Mouse (Mus musculus): ENCODE results near the gene Os9. TPM values are rescaled to one million over a fixed set of nuclear protein-coding genes. Genes with fewer than 3 reads are reported as not detected.
"Not testable (repeated sequence)": the region's sequence is repeated elsewhere in the genome, so short reads cannot be mapped to it uniquely, and the experiment has no call there.

Os9 gene
- polyA plus RNA-seq, 2 experiments, result 22.9 to 25.0 TPM

DNA sequence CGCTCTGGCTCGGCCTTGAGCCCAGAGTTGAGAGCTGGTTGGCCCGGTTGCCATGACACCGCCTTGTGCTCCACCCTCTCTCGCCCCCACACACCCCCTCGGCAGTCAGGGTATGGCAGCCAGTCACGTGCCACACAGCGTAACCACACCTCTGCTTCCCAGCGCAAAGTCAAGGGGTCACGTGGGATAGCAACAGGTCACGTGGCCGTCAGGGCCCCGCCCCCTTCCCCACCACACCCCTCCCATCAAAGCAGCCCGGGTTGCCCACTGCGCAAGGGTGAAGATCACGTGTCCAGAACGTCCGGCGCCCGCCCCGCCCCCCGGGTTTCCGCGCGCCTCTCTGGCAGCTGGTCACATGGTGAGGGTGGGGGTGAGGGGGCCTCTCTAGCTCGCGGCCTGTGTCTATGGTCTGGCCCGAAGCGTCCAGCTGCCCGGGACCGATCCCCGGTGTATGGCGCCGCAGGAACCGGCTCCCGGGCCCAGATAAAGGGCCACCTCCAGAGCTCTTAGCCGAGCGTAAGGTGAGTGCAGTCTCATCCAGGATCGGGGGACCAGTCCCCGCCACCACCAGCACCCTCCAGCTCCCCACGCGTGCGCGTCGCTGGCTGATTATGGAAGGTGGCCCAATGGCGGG lies 57.6 kb downstream of the Os9 start, which contains the start of gene Cdk4:
Gene Cdk4, plus strand, starts transcription at position 296 of the 634 bp plus-strand sequence.
- WGBS (ENCODE audit: insufficient replicate concordance), result under 1% methylated on average over 46 of the region's 46 CpGs

DNA sequence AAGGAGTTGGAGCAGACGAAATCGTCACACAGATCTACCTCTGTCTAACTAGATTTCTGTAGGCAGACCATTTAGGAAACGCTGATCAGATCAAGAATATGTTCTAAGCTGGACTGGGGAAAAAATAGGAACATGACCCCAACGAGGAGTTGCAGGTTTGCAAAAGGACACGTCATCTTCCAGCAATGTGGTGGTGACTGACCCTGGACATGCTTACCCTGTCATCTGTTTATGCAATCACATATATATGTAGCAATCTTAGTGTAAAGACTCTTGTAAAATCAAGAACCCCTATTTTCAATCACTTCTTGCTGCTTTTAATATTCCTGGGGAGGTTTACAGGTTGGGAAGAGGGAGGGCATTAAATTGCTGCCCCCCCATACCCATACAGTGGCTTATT lies 58.4 kb downstream of the Os9 start:
- DNase-seq (ENCODE audit: low read depth in 3 of 3, low spot score in 3 of 3) (no peak), ATAC-seq (ENCODE audit: insufficient read depth) (no peak)
- WGBS (ENCODE audit: insufficient replicate concordance), result 49% methylated on average over 5 of the region's 5 CpGs
- TF ChIP-seq CTCF (IDR thresholded peaks at IDR 0.05; ENCODE audit: low read depth) (no peak), EP300 (IDR thresholded peaks at IDR 0.05; ENCODE audit: low read depth) (no peak)
- Histone ChIP-seq H3K27me3 (ENCODE audit: control insufficient read depth, insufficient read depth, low read length) (peaks cover 51% of the 10 kb centered on the region), H3K9ac (replicated peaks) (no peak overlapping the region), H3K4me3 (ENCODE audit: insufficient read depth in 1 of 2, low read depth in 2 of 2, low read length in 2 of 2) (peak overlapping the region in 1 of 2 experiments; percentile 79; a peak in 1 of 4 replicates), H3K27ac (no peak overlapping the region), H3K4me2 (ENCODE audit: low read depth) (peak overlapping the region; percentile 93), H3K4me1 (replicated peaks; ENCODE audit: control insufficient read depth in 2 of 2, insufficient read depth in 2 of 2, low read length in 1 of 2) (peaks cover 8 to 13% of the 10 kb centered on the region in 2 experiments; a peak in 3 of 4 replicates), H3K36me3 (replicated peaks; ENCODE audit: control insufficient read depth, insufficient read depth, low read depth) (peaks cover 27% of the 10 kb centered on the region), H3K9me3 (ENCODE audit: control insufficient read depth, low read length) (no peaks in the 10 kb centered on the region)

More for the DNA sequence above, 57.6 kb downstream of the Os9 start, which contains the start of gene Cdk4:
- peak within 1 kb of the TSS; percentile 93 for H3K4me2 ChIP-seq (ENCODE audit: low read depth)
- no peak for TF ChIP-seq EP300 (IDR thresholded peaks at IDR 0.05; ENCODE audit: low read depth)
- TF ChIP-seq CTCF (IDR thresholded peaks at IDR 0.05; ENCODE audit: low read depth), result no peak
- H3K9ac ChIP-seq (replicated peaks), result peak within 1 kb of the TSS; percentile 77
- ATAC-seq (ENCODE audit: insufficient read depth) (peak; percentile 90), DNase-seq (ENCODE audit: low read depth in 3 of 3, low spot score in 3 of 3) (peak; percentile 92 to 94 (median 94))
- peaks cover 44% of the 10 kb centered on the region for H3K27me3 ChIP-seq (ENCODE audit: control insufficient read depth, insufficient read depth, low read length)
- H3K27ac ChIP-seq, result peak within 1 kb of the TSS; percentile 52
- no peaks in the 10 kb centered on the region for H3K9me3 ChIP-seq (ENCODE audit: control insufficient read depth, low read length)
- H3K4me1 ChIP-seq (replicated peaks; ENCODE audit: control insufficient read depth in 2 of 2, insufficient read depth in 2 of 2, low read length in 1 of 2), result peaks cover 8 to 14% of the 10 kb centered on the region in 2 experiments; a peak in 3 of 4 replicates
- peaks cover 31% of the 10 kb centered on the region for H3K36me3 ChIP-seq (replicated peaks; ENCODE audit: control insufficient read depth, insufficient read depth, low read depth)
- peak within 1 kb of the TSS; percentile 79 to 89 for H3K4me3 ChIP-seq (ENCODE audit: insufficient read depth in 1 of 2, low read depth in 2 of 2, low read length in 2 of 2)

DNA sequence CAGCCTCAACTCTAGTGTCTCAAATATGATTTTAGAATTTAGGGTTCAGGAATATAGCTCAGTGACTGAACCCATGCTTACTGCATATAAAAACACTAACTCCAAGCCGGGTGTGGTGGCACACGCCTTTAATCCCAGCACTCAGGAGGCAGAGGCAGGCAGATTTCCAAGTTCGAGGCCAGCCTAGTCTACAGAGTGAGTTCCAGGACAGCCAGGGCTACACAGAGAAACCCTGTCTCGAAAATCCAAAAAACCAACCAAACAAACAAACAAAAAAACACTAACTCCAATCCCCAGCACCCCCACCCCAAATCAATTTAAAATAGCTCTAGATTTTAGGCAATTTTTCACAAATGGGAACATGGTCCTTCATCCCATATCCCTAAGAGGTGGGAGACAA lies 58.8 kb downstream of the Os9 start:
- Histone ChIP-seq H3K4me1 (replicated peaks; ENCODE audit: control insufficient read depth in 2 of 2, insufficient read depth in 2 of 2, low read length in 1 of 2) (peaks cover 8 to 13% of the 10 kb centered on the region in 2 experiments; a peak in 3 of 4 replicates), H3K27me3 (ENCODE audit: control insufficient read depth, insufficient read depth, low read length) (peaks cover 54% of the 10 kb centered on the region), H3K36me3 (replicated peaks; ENCODE audit: control insufficient read depth, insufficient read depth, low read depth) (peaks cover 24% of the 10 kb centered on the region)
- ATAC-seq (ENCODE audit: insufficient read depth); H3K9ac ChIP-seq (replicated peaks); H3K4me2 ChIP-seq (ENCODE audit: low read depth); H3K27ac ChIP-seq; DNase-seq (ENCODE audit: low read depth in 3 of 3, low spot score in 3 of 3); H3K9me3 ChIP-seq (ENCODE audit: control insufficient read depth, low read length); H3K4me3 ChIP-seq (ENCODE audit: insufficient read depth in 1 of 2, low read depth in 2 of 2, low read length in 2 of 2): not testable (repeated sequence)
- WGBS (ENCODE audit: insufficient replicate concordance), result 57% methylated on average over 4 of the region's 4 CpGs

GRCm38 (mm10) chr10:127061513-127061912 lies 59.4 kb downstream of the Os9 start:
- H3K36me3 ChIP-seq (replicated peaks; ENCODE audit: control insufficient read depth, insufficient read depth, low read depth), result peaks cover 19% of the 10 kb centered on the region
- H3K4me2 ChIP-seq (ENCODE audit: low read depth), result no peak overlapping the region
- ATAC-seq (ENCODE audit: insufficient read depth) (no peak), DNase-seq (ENCODE audit: low read depth in 3 of 3, low spot score in 3 of 3) (no peak)
- H3K9me3 ChIP-seq (ENCODE audit: control insufficient read depth, low read length), result no peaks in the 10 kb centered on the region
- no peak overlapping the region for H3K9ac ChIP-seq (replicated peaks)
- H3K27me3 ChIP-seq (ENCODE audit: control insufficient read depth, insufficient read depth, low read length), result peaks cover 55% of the 10 kb centered on the region
- H3K4me3 ChIP-seq (ENCODE audit: insufficient read depth in 1 of 2, low read depth in 2 of 2, low read length in 2 of 2), result no peak overlapping the region
- H3K4me1 ChIP-seq (replicated peaks; ENCODE audit: control insufficient read depth in 2 of 2, insufficient read depth in 2 of 2, low read length in 1 of 2), result peaks cover 8 to 13% of the 10 kb centered on the region in 2 experiments; a peak in 3 of 4 replicates
- 64% methylated on average over 2 of the region's 2 CpGs for WGBS (ENCODE audit: insufficient replicate concordance)
- H3K27ac ChIP-seq, result no peak overlapping the region
- TF ChIP-seq EP300 (IDR thresholded peaks at IDR 0.05; ENCODE audit: low read depth) (no peak), CTCF (IDR thresholded peaks at IDR 0.05; ENCODE audit: low read depth) (no peak)

- no peak overlapping the region for H3K4me3 ChIP-seq (ENCODE audit: insufficient read depth in 1 of 2, low read depth in 2 of 2, low read length in 2 of 2)
- H3K27ac ChIP-seq, result no peak overlapping the region
- 36% methylated on average over 5 of the region's 5 CpGs for WGBS (ENCODE audit: insufficient replicate concordance)
- peaks cover 55% of the 10 kb centered on the region for H3K27me3 ChIP-seq (ENCODE audit: control insufficient read depth, insufficient read depth, low read length)
- H3K9me3 ChIP-seq (ENCODE audit: control insufficient read depth, low read length), result no peaks in the 10 kb centered on the region
- DNase-seq (ENCODE audit: low read depth in 3 of 3, low spot score in 3 of 3) (no peak), ATAC-seq (ENCODE audit: insufficient read depth) (no peak)
- TF ChIP-seq CTCF (IDR thresholded peaks at IDR 0.05; ENCODE audit: low read depth), result no peak
- H3K9ac ChIP-seq (replicated peaks), result no peak overlapping the region
- peaks cover 8 to 13% of the 10 kb centered on the region in 2 experiments; a peak in 3 of 4 replicates for H3K4me1 ChIP-seq (replicated peaks; ENCODE audit: control insufficient read depth in 2 of 2, insufficient read depth in 2 of 2, low read length in 1 of 2)
- no peak overlapping the region for H3K4me2 ChIP-seq (ENCODE audit: low read depth)
- peaks cover 14% of the 10 kb centered on the region for H3K36me3 ChIP-seq (replicated peaks; ENCODE audit: control insufficient read depth, insufficient read depth, low read depth)
Measured at GRCm38 (mm10) chr10:127061085-127061484, 59.8 kb downstream of the Os9 start.

Measured in liver, embryonic 14.5 days (tissue).